Mouse (Mus musculus) adrenal gland, postnatal 14 days (tissue): ENCODE results near the gene Selenof. TPM values are rescaled to one million over a fixed set of nuclear protein-coding genes. Genes with fewer than 3 reads are reported as not detected.
"Not testable (repeated sequence)": the region's sequence is repeated elsewhere in the genome, so short reads cannot be mapped to it uniquely, and the experiment has no call there.

Experiments used
- DNase-seq: peaks from one replicate; pipeline ENCODE4 v3.0.0; 2021; ENCODE audit warnings: mixed read lengths
- total RNA-seq: library from RNA; stranded (reverse); gene quantifications from 2 replicates; pipeline ENCODE4 v1.2.3, GENCODE M21; 2021

The Selenof gene
- total RNA-seq, 1 experiment from 2014 or later = 256 TPM

DNA sequence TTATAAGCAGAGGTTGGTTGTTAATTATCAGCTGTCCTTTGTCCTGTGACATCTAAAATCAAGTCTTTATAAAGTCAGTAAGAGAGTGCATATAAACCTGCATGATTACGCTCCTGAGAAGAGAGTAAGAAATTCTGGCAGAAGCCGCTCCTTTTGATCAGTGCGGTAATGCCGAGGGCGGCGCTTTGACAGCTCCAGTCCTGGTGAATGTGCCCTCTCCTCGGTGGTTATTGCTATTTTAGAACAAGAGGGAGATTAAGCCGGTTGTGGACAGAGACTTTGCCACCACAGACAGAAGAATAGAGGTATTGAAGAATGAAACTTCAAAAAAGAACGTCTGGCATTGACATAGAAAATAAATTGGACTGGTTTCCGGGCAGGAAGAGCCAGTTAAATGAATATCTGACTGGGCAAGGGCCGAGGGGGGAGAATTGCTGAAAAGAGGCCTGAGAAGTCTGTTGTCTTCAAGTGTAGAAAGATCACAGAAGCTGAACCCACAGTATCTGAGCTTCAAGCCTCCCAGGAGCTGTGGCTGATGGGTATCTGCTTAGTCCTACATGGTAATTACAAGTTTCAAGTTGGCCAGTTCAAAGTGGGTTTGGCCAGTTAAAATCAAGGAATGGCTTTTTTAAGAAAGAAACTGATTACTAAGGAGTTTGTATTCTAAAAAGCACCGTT is 27.8 kb downstream of the Selenof start:
- no peak for DNase-seq

DNA sequence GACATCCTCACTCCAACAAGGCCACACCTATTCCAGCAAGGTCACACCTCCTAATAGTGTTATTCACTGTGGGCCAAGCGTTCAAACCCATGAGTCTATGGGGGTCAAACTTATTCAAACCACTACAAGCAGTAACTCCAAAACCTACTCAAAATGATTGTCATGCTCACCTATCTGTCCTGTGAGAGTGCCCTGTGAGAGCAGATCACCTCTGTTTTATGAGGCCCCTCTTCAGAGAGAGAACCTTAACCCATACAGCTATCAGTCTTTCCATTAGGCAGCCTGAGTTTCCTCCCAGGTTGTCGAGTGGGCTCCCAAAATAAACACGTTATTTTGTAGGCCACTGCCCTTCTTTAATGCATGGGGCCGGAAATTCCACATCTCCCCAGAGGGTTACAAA is 32.3 kb downstream of the Selenof start:
- DNase-seq = no peak

DNA sequence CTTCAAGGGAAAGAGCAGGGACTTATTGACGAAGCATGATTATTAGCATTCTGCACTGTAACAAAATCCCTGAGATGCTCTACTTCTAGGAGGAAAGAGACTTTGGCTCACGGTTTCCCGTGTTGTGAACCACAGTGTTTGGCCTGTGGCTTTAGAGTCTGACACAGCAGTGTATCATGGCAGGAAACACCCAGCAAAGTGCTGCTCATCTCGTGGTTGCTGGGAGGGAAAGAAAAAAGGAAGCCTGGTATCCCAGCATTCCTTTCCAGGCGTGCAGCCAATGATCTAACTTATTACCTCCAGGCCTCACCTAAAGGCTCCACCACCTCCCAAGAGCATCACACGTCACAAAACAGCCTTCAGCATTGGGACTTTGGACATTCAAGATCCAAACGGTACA is 32.7 kb downstream of the Selenof start:
- no peak for DNase-seq

DNA sequence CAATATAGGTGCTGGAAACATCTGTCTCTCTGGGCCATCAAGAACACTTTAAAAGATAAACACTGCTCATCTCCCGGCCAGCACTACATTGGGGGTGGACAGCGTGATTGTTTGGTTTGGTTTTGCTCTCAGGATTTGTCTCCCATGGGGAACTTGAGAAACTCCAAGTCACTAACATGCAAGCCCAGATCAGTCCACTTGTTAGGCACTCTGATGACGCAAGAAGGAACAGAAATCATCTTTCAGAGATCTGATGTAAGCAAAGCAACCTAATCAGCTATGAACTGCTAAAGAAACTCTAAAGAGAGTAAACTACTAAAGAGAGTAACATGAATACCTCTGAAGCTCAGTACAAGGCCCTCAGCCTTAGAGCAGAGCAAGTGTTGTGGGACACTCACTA is 33.5 kb downstream of the Selenof start:
- no peak for DNase-seq

DNA sequence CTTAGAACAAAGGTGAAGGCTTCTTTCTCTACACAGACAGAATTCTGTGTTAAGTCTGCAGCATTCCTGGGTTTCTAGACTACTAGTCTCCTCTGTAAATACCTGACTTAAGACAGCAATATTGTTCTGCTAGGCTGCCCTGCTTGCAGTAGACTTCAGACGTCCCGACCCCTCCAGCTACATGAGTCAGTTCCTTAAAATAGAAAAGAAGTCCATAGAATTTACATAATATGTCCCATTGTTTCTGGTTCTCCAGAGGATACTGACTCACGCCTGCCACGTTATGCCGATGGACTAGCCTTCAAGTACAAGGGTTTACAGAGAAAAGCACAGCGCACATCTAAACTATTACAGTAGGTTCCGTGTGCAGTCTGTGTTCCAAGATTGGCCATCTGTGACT is 34.1 kb downstream of the Selenof start:
- no peak for DNase-seq

DNA sequence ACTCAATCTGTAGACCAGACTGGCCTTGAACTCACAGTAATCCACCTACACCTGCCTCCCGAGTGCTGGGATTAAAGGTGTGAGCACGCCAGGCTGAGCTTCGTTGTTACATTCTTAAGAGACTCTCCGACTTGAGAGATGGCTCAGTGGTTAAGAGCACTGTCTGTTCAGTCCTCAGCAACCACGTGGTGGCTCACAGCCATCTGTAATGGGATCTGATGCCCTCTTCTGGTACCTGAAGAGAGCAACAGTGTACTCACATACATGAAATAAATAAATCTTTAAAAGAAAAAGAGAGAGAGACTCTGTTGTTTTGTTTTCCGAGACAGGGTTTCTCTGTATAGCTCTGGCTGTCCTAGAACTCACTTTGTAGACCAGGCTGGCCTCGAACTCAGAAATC is 35.7 kb downstream of the Selenof start:
- DNase-seq = not testable (repeated sequence)

DNA sequence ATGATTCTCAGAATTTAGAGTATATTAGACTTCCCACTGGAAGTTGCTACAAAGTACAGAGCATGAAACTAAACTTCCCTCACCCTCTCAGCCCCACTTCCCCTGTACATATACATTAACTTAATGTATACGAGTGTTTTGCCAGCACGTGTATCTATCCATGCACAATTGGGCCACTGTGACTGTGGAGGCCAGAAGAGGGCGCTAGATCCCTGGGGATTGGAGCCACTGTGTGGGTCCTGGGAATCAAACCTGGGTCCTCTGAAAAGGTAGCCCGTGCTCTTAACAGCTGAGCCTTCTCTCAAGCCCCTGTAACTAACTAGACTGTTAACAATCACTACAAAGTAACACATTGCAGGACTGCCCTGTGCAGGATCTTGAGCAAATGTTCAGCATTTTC is 36.3 kb downstream of the Selenof start:
- DNase-seq = peak; percentile 22

DNA sequence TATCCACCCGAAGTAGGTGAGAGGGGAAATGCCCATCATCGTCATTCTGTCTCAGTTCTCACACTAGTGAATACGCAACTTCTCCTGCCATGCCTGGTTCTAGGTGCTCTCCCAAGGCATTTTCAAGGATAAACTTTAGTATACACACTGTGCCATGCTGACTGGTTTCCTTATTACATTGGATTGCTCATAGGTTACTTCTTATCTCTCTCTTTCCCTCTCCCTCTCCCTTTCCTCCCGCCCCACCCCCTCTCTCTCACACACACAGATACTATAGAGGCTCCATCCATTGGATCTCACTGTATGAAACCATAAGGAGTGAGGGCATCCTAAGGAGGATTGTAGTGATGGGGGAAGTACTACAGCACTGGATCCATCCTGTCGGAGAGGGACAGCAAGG is 38.0 kb downstream of the Selenof start:
- no peak for DNase-seq

DNA sequence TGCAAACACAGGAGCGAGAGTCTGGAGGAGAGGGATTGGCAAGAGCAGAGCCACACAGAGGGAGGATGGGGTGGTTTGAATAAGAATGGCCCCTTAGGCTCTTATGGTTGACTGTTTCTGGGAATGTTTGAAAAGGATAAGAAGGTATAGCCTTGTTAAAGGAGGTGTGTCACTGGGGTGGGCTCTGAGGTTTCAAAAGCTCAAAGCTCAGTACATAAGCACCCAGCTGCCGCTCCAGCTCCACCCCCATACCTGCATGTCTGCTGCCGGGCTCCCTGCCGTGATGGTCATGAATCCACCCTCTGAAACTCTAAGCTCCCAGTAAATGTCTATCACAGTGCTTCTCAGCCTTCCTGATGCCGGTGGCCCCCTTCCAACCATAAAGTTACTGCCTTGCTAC is 40.7 kb downstream of the Selenof start:
- DNase-seq = no peak

DNA sequence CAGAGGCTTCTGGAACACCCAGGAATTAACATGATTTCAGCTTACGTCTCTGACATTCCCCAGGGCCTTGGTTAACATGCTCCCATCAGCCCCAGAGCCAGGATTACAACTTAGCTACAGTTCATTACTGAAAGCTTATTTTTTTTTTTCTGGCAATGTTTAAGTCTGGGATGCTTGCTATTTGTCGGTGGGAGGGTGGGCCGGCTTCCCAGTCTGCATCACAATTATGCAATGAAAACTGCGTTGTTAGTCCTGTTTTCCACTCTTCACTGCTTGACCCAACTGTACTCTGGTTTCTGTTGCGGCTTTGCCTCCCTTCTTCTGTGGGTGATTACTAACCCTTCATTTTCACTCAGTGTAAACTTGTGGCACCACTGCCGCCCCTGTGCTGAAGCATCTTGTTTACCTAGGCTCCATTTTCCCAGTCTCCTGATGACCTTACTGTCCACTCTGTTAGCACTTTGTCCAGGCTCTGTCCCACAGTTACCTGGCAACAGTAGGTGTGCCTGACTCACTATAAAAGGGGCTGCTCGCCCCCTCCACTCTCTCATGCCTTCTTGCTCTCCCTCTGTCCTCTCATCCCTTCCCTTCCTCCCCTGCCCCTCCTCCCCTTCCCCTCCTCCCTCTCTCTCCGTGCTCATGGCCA is 41.6 kb downstream of the Selenof start:
- no peak for DNase-seq

DNA sequence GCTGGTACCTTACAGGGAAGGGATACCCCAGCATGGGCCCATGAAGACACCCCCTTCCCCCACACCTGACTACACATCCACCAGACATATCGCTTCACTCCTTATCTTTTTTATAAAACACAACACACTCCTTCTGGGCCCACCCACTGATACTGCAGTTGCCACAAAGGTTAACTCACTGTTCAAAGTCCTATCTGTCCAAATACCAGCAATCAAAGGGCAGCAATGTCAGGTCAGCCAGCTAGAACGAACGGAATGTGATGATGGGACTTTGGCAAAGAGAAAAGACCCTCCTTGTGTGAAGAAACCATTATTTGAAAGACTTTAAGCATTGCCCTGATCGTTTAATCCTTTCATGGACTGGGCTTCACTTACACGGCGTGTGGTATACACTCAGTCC is 42.3 kb downstream of the Selenof start:
- no peak for DNase-seq

DNA sequence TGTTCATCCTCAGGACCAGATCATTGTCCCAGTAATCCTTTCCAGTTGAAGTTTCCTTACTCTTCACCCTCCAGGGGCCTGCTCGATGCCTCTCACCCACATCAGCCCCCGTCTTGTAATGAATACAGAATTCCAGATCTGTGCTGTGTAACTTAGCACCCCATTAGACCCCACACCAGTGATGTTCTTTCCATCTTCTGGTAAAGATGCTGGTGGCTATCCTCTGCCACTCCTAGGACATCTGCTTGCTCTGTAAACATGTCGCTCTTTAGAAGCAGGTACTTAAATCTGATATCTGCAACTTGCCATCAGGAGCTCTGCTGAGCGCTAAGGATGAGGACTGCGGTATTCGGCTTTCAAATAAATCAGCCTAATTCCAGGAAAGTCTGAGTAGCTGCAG is 44.2 kb downstream of the Selenof start:
- DNase-seq = no peak

DNA sequence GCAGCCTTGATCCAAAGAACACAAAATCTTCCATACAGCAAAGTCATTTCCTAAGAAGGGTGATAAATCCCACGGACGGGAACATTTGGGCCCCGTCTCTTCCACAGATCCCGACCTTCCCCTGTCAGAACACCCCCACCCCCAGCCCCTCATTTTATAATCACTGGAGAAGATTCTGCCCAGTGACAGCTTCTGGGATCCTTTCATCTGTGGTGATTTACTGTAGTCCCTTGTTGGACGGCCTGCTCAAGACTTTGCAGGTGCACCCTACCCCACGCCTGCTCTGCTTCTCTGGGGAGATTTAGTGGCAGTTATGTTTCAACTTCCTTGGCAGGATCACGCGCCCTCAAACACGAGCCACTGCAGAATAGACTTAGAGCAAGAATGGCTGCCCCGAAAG is 44.6 kb downstream of the Selenof start:
- peak; percentile 32 for DNase-seq

DNA sequence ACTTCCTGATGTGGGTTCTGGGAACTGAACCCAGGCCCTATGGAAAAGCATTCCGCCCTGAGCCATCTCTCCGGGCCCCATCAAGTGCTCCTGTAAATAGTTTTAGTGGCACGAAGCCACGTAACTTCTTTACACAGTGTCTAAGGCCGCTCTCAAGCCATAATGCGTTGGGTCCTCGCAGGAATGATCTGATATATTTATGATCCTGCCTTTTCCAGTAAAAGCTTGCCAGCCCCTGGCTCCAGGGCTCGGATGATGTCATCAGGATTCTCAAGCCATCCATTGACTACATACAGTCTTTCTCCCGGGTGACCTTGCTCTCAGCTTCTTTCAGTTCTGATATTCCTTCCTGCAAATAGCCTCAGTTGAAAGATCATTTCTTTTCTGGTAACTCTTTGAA is 45.4 kb downstream of the Selenof start:
- peak; percentile 25 for DNase-seq

DNA sequence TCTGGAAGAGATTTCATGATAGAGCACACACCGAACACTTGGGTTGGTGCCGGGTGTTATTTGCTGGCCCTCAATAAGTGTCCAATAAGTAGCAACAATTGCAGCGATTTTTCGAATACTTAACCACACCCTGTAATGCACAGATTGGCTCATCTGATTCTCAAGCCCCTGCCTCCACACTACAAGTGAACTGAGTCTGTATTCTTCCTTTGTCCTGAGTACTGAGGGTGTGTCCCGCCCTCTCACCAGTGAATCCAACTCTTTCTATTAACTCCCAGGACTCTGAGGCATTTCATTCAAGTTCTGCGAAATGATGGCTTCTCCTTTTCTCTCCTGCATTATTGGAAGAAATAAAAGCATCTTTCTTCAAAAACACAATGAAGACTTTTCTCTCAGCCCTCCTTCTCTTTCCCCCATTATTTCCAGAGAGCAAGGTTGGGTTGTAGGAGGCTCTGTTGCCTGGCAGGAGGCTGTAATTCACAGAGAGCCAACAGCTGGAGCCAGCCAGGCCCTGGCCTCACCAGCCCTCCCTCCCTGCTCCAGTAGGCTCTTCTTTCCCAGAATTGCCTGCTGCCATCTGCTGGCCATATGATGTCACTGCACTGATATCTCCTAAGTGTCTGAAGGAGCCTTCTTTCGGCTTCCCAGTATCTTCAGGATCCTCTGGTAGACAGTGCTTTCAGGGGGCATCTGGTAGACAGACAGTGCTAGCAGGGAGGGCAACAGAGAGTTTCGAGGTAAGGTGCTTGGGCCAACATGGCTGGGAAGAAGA is 46.7 kb downstream of the Selenof start:
- peak; percentile 89 for DNase-seq

DNA sequence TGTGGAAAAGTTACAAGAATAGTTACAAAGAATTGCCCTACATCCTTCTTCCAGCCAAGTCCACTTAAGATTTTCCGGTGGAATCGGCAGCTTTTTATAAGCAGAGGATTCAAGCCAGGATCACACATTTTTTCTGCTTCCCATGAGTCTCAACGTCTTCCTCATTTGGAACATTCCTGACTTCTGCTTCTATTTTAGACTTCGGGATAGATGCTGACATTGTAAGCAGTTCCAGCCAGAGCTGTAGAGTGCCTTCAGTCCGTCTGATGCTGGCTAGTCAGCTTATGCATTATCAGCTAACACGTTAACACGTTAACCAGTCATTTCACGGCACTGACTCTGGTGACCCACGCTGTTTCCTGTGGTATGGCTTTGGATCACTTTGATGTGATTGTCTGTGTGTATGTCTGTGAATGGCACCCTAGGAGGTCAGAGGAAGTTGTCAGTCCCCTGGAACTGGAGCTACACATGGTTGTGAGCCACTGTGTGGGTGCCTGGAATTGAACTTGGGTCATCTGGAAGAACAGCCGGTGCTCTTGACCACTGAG is 47.6 kb downstream of the Selenof start:
- DNase-seq = no peak

DNA sequence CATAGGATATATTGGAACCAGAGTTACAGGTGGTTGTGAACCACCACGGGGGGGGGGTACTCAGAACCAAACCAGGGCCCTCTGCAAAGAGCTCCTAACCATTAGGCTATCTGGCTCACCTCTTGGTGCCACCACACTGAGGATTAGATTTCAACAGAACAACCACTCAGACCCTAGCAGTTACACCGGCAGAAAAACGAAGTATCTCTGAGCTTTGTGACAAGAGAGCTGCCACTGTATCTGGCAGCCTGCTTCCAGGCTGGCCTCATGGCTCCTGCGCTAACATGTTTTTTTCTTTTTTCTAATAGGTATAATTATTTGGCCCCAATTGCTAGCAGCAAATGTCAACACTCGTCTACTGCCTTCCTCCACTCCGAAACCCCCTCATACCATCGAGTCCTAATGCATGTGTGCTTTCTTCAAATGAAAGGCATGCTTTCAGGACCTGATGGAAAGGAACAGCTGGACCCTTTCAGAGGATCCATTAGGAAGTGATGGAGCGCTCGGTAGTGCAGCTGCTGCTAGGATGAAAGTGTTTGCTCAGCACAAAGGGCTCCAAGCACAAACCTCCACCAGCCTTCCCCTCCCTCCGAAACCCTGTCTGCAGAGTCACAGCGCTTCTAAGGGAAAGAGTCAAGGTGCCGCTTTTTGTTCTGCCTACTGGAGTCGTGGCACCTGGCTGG is 53.0 kb downstream of the Selenof start:
- no peak for DNase-seq

DNA sequence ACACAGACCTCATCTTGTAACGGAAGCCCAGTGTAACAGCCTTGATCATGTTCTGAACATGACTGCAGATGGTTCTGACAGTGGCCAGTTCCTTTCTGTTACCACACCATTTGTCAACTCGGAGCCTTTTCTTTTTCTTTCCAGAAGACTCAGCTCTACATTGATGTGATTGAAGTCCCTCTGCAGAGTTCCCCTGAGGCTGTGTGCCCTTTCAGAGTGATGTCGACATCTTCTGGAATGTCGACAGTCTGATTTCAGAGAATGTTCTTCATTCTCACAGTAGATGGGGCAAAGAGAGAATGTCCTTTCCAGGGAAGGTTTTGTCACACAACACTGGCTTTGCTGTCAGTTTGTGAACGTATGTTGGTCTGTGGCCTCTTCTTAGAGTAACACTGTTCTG is 55.6 kb downstream of the Selenof start:
- peak; percentile 21 for DNase-seq

DNA sequence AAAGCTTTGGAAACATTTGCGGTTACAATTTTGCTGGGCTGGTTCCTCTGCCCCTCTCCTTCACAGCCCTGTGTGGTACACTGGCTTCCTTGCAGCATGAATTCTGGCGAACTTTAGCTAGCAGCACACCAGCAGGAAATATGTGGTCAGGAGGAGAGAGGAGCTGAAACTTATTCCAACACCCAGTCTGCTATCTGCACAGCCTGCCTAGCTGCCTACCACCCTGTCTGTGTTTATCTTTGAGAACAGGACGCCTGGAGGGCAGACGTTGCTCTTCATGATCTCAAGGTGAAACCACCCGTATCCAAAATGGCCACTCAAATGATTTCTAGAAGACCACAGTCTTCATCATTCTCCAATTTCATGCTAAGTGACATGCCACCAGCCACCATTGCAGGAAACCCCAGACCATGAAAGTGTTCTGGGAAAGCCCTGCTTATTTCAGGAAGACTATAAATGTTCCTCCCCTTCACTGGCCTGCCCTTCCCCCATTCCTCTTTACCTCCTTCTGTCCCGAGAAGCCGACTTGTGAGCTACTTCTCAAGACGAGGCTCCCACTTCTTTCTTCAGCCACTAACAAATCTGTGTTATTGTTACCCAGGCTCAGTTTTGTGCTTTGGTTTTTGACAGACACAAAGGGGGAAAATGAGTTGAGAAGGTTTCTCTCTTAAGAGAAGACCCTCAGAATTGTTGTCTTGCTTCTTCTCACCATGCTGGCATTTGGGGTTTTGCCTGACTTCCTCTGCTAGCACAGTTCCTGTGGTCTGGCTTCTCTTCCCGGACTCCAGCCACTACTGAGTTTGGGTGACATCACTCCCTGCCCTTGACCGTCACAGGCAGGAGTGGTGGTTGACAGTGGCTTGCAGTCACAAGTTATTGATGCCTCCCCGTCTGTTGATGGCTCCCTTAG is 58.2 kb downstream of the Selenof start:
- DNase-seq = peak; percentile 39

DNA sequence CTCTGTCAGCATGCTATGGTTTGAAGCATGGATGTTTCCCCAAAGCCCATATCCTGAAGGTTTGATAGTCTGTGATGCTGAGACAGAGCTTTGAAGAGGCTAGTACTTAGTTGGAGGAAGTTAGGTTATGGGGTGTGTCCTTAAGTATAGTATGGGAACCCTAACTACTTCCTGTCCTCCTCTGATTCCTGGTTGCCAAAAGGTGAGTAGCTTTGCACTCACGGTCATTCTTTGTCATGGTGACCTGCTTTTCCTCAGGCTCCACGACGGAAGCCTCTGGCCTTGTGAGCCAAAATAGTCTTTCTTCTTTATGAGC is 58.8 kb downstream of the Selenof start:
- DNase-seq = no peak

DNA sequence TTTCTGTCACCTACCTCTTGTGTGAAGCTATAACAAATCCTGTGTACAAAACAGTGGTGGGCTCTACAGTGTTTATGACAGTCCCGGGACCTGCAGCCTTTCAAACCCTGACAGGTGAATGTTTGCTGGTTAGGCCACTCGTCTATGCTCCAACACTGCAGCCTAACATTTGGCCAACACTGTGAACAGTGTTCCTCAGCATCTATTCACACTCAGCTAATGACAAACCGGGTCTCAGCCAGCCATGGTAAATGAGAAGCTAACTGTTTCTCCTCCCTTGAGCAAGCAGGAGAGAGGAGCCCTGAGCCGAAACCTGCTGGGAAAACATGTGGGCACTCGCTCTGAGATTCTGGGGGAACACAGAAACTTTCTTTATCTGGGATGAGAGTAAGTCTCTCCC is 65.1 kb downstream of the Selenof start:
- DNase-seq = no peak

DNA sequence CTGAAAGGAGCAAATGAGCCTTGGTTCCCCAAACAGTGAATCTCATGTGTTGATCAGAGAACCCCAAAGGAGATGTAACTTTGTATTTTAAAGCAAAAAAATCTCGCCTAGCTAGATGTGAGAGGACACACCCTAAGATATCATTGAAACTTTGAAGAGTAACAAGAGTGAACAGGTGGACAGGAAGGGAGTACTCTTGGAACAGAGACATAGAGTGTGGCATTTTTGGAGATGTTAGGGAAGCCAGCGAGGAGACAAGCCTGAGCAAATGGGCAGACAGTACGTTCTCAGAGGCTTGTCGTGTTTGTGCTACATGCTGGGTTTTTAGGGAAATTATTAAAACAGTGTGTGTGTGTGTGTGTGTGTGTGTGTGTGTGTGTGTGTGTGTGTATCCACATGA is 68.0 kb downstream of the Selenof start:
- no peak for DNase-seq
